ENCODE assay signal across 8 mouse cellular contexts in the genomic region with DNA sequence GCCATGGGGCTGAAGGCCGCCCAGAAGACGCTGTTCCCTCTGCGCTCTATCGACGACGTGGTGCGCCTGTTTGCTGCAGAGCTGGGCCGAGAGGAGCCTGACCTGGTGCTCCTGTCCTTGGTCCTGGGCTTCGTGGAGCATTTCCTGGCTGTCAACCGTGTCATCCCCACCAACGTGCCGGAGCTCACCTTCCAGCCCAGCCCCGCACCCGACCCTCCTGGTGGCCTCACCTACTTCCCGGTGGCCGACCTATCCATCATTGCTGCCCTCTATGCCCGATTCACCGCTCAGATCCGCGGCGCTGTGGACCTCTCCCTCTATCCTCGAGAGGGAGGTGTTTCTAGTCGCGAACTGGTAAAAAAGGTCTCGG. TPM values are rescaled to one million over a fixed set of nuclear protein-coding genes. Genes with fewer than 3 reads are reported as not detected.
A peak's percentile ranks its signal among the peaks of the same experiment; 100 is the strongest.
DNase-seq lines count a peak whose midpoint lies in the region; ATAC-seq lines count a peak whose summit lies in the region.

No protein-coding gene starts in this region.

- no peak for ATAC-seq in megakaryocyte, adult 5-6 weeks (ENCODE audit: poor library complexity, severe bottlenecking)
- no peak for ATAC-seq in heart, embryonic 16.5 days (replicated peaks; ENCODE audit: extremely low read depth, insufficient read depth, low FRiP score)
- ATAC-seq in limb, embryonic 12.5 days (ENCODE audit: insufficient number of reproducible peaks, insufficient read depth, low FRiP score, low TSS enrichment, low read depth): no peak
- no peak for ATAC-seq in neural tube, embryonic 15.5 days (ENCODE audit: low FRiP score)

- peak overlapping the region; percentile 97 for H3K4me3 ChIP-seq in megakaryocyte, embryonic 14.5 days (replicated peaks)
- H3K4me3 ChIP-seq in heart, embryonic 16.5 days (ENCODE audit: low read length): peak overlapping the region; percentile 73
- H3K4me3 ChIP-seq in limb, embryonic 12.5 days (replicated peaks): peak overlapping the region; percentile 83
- H3K4me3 ChIP-seq in neural tube, embryonic 15.5 days (replicated peaks): peak overlapping the region; percentile 87

- peaks cover 42% of the 10 kb centered on the region for H3K36me3 ChIP-seq in megakaryocyte, embryonic 14.5 days (replicated peaks; ENCODE audit: low read length)
- peaks cover 23% of the 10 kb centered on the region for H3K36me3 ChIP-seq in heart, embryonic 16.5 days (ENCODE audit: control insufficient read depth, insufficient read depth)
- H3K36me3 ChIP-seq in limb, embryonic 12.5 days: peaks cover 40% of the 10 kb centered on the region
- H3K36me3 ChIP-seq in neural tube, embryonic 15.5 days: peaks cover 36% of the 10 kb centered on the region

- H3K4me2 ChIP-seq in heart, embryonic 16.5 days (ENCODE audit: low read depth, low read length): peak overlapping the region; percentile 68
- peak overlapping the region; percentile 94 for H3K4me2 ChIP-seq in limb, embryonic 12.5 days
- peak overlapping the region; percentile 88 for H3K4me2 ChIP-seq in neural tube, embryonic 15.5 days

- WGBS in heart, embryonic 16.5 days: 0% methylated on average over 25 of the region's 25 CpGs
- WGBS in limb, embryonic 12.5 days: under 1% methylated on average over 25 of the region's 25 CpGs
- WGBS in neural tube, embryonic 15.5 days: 0% methylated on average over 25 of the region's 25 CpGs

- no peaks in the 10 kb centered on the region for H3K27me3 ChIP-seq in megakaryocyte, embryonic 14.5 days (replicated peaks)
- H3K27me3 ChIP-seq in heart, embryonic 16.5 days (ENCODE audit: control insufficient read depth, insufficient read depth, low read length): no peaks in the 10 kb centered on the region
- H3K27me3 ChIP-seq in limb, embryonic 12.5 days: no peaks in the 10 kb centered on the region
- no peaks in the 10 kb centered on the region for H3K27me3 ChIP-seq in neural tube, embryonic 15.5 days (replicated peaks)

- peaks cover 76% of the 10 kb centered on the region for H3K4me1 ChIP-seq in megakaryocyte, embryonic 14.5 days
- peaks cover 34% of the 10 kb centered on the region for H3K4me1 ChIP-seq in heart, embryonic 16.5 days (ENCODE audit: control insufficient read depth, insufficient read depth, low read length)
- H3K4me1 ChIP-seq in limb, embryonic 12.5 days (replicated peaks): peaks cover 31% of the 10 kb centered on the region
- peaks cover 42% of the 10 kb centered on the region for H3K4me1 ChIP-seq in neural tube, embryonic 15.5 days

- H3K27ac ChIP-seq in heart, embryonic 16.5 days (ENCODE audit: low read length): peak overlapping the region; percentile 68
- H3K27ac ChIP-seq in limb, embryonic 12.5 days: peak overlapping the region; percentile 87; the same call in 1 of the 2 replicates
- H3K27ac ChIP-seq in neural tube, embryonic 15.5 days (replicated peaks): peak overlapping the region; percentile 85

- H3K9ac ChIP-seq in heart, embryonic 16.5 days (ENCODE audit: low read length): peak overlapping the region; percentile 86
- H3K9ac ChIP-seq in limb, embryonic 12.5 days (replicated peaks): peak overlapping the region; percentile 83
- H3K9ac ChIP-seq in neural tube, embryonic 15.5 days (replicated peaks): peak overlapping the region; percentile 86

- H3K9me3 ChIP-seq in megakaryocyte, embryonic 14.5 days: no peaks in the 10 kb centered on the region
- no peaks in the 10 kb centered on the region for H3K9me3 ChIP-seq in heart, embryonic 16.5 days (replicated peaks; ENCODE audit: control insufficient read depth, low read length)
- H3K9me3 ChIP-seq in limb, embryonic 12.5 days: no peaks in the 10 kb centered on the region
- no peaks in the 10 kb centered on the region for H3K9me3 ChIP-seq in neural tube, embryonic 15.5 days (replicated peaks)

- DNase-seq in cerebellum, adult 9-10 months: peak; percentile 54
- DNase-seq in frontal cortex, postnatal 14 days (ENCODE audit: low spot score in 2 of 2): no peak
- DNase-seq in urinary bladder, postnatal 36 days (ENCODE audit: low spot score in 2 of 2): no peak

RNA-seq across cellular contexts. Expression of a gene that starts 0.7 kb away (rescaled TPM):
- 70.2 and 174 TPM in 2 replicates for polyA plus RNA-seq in megakaryocyte, embryonic 14.5 days (2012; ENCODE audit: insufficient read depth, low replicate concordance)
- total RNA-seq in megakaryocyte, adult 5-6 weeks (2015): 15.1 and 16.6 TPM in 2 replicates
- 19.2 and 20.7 TPM in 2 replicates for total RNA-seq in megakaryocyte, adult 5-6 weeks (2017)
- polyA plus RNA-seq in heart, embryonic 16.5 days (2015; fragmentation: Nextera tagmentation; extraction: Ambion mirVana): 45.8 and 47.8 TPM in 2 replicates
- polyA plus RNA-seq in limb, embryonic 12.5 days (2016; fragmentation: Nextera tagmentation; extraction: Ambion mirVana): 103 and 107 TPM in 2 replicates
- 71.4 and 71.6 TPM in 2 replicates for polyA plus RNA-seq in neural tube, embryonic 15.5 days (2015; fragmentation: Nextera tagmentation; extraction: Ambion mirVana)

RNA-seq across cellular contexts. Expression of a gene that starts 5.5 kb away (rescaled TPM):
- polyA plus RNA-seq in megakaryocyte, embryonic 14.5 days (2012; ENCODE audit: insufficient read depth, low replicate concordance): 9.3 and 21.8 TPM in 2 replicates
- 35.0 and 43.3 TPM in 2 replicates for total RNA-seq in megakaryocyte, adult 5-6 weeks (2015)
- 66.3 and 79.6 TPM in 2 replicates for total RNA-seq in megakaryocyte, adult 5-6 weeks (2017)
- polyA plus RNA-seq in heart, embryonic 16.5 days (2015; fragmentation: Nextera tagmentation; extraction: Ambion mirVana): 17.2 and 18.5 TPM in 2 replicates
- polyA plus RNA-seq in limb, embryonic 12.5 days (2016; fragmentation: Nextera tagmentation; extraction: Ambion mirVana): 13.5 and 13.6 TPM in 2 replicates
- 21.9 and 22.2 TPM in 2 replicates for polyA plus RNA-seq in neural tube, embryonic 15.5 days (2015; fragmentation: Nextera tagmentation; extraction: Ambion mirVana)

RNA-seq across cellular contexts. Expression of a gene that starts 28.0 kb away (rescaled TPM):
- 1,025 and 2,643 TPM in 2 replicates for polyA plus RNA-seq in megakaryocyte, embryonic 14.5 days (2012; ENCODE audit: insufficient read depth, low replicate concordance)
- 164 and 205 TPM in 2 replicates for total RNA-seq in megakaryocyte, adult 5-6 weeks (2015)
- 179 and 212 TPM in 2 replicates for total RNA-seq in megakaryocyte, adult 5-6 weeks (2017)
- 80.2 and 86.7 TPM in 2 replicates for polyA plus RNA-seq in heart, embryonic 16.5 days (2015; fragmentation: Nextera tagmentation; extraction: Ambion mirVana)
- 164 and 171 TPM in 2 replicates for polyA plus RNA-seq in limb, embryonic 12.5 days (2016; fragmentation: Nextera tagmentation; extraction: Ambion mirVana)
- polyA plus RNA-seq in neural tube, embryonic 15.5 days (2015; fragmentation: Nextera tagmentation; extraction: Ambion mirVana): 88.7 and 104 TPM in 2 replicates

RNA-seq across cellular contexts. Expression of a gene that starts 29.2 kb away (rescaled TPM):
- 4.8 and 6.6 TPM in 2 replicates for polyA plus RNA-seq in megakaryocyte, embryonic 14.5 days (2012; ENCODE audit: insufficient read depth, low replicate concordance)
- total RNA-seq in megakaryocyte, adult 5-6 weeks (2015): 0.56 and 0.68 TPM in 2 replicates
- total RNA-seq in megakaryocyte, adult 5-6 weeks (2017): 0.88 and 1.3 TPM in 2 replicates
- 0.64 and 0.67 TPM in 2 replicates for polyA plus RNA-seq in heart, embryonic 16.5 days (2015; fragmentation: Nextera tagmentation; extraction: Ambion mirVana)
- 0.69 and 0.96 TPM in 2 replicates for polyA plus RNA-seq in limb, embryonic 12.5 days (2016; fragmentation: Nextera tagmentation; extraction: Ambion mirVana)
- 0.33 and 0.36 TPM in 2 replicates for polyA plus RNA-seq in neural tube, embryonic 15.5 days (2015; fragmentation: Nextera tagmentation; extraction: Ambion mirVana)

RNA-seq across cellular contexts. Expression of a gene that starts 48.8 kb away (rescaled TPM):
- 3.6 TPM in 1 of 2 replicates, not detected in the other for polyA plus RNA-seq in megakaryocyte, embryonic 14.5 days (2012; ENCODE audit: insufficient read depth, low replicate concordance)
- 0.80 and 3.2 TPM in 2 replicates for total RNA-seq in megakaryocyte, adult 5-6 weeks (2015)
- total RNA-seq in megakaryocyte, adult 5-6 weeks (2017): 0.11 and 0.12 TPM in 2 replicates
- polyA plus RNA-seq in heart, embryonic 16.5 days (2015; fragmentation: Nextera tagmentation; extraction: Ambion mirVana): 362 and 381 TPM in 2 replicates
- 6.3 and 6.5 TPM in 2 replicates for polyA plus RNA-seq in limb, embryonic 12.5 days (2016; fragmentation: Nextera tagmentation; extraction: Ambion mirVana)
- 7.5 and 12.0 TPM in 2 replicates for polyA plus RNA-seq in neural tube, embryonic 15.5 days (2015; fragmentation: Nextera tagmentation; extraction: Ambion mirVana)
